Mouse (Mus musculus): ENCODE data around the gene Nat8f1. TPM values are rescaled to one million over a fixed set of nuclear protein-coding genes. Genes with fewer than 3 reads are reported as not detected.
"Not testable (repeated sequence)": the region's sequence is repeated elsewhere in the genome, so short reads cannot be mapped to it uniquely, and the experiment has no call there.

Gene Nat8f1
- polyA plus RNA-seq, 1 experiment, result 1.5 TPM

DNA sequence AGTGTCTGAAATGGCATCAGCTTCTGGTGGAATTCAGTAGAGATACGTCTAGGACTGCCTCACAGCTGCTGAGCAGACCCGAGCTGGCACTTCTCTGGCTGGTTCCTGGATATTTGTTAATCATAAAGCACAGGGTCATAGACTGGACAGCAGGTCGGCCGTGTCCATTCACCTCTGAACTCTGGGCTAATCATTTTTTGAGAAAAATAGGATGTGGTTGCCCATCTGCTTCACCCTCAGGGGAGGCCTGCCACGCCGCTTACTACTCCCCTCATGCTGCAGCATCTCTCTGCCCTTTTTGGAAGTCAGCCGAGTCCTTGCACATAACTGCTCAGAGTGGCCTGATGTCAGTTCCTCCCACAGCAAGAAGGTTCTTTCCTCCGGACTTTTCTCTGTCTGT lies 18.6 kb upstream of the Nat8f1 start:
- no peak overlapping the region for H3K4me3 ChIP-seq (ENCODE audit: insufficient read depth, low read length)
- no peak for TF ChIP-seq POLR2A (IDR thresholded peaks at IDR 0.05; ENCODE audit: low read depth, low read length)
- no peak for TF ChIP-seq CTCF (IDR thresholded peaks at IDR 0.05; ENCODE audit: borderline replicate concordance, insufficient read depth, low read length)
- H3K4me1 ChIP-seq (ENCODE audit: control insufficient read depth, insufficient read depth, low read length), result no peaks in the 10 kb centered on the region; the same call in 1 of the 2 replicates
- H3K27ac ChIP-seq (ENCODE audit: insufficient read depth, low read length), result no peak overlapping the region

- TF ChIP-seq POLR2A (IDR thresholded peaks at IDR 0.05; ENCODE audit: low read depth, low read length) (no peak), CTCF (IDR thresholded peaks at IDR 0.05; ENCODE audit: borderline replicate concordance, insufficient read depth, low read length) (no peak)
- H3K4me1 ChIP-seq (ENCODE audit: control insufficient read depth, insufficient read depth, low read length), result no peaks in the 10 kb centered on the region; the same call in 1 of the 2 replicates
- H3K27ac ChIP-seq (ENCODE audit: insufficient read depth, low read length), result no peak overlapping the region
- H3K4me3 ChIP-seq (ENCODE audit: insufficient read depth, low read length), result no peak overlapping the region
Measured at GRCm38 (mm10) chr6:85929312-85929711, 13.8 kb upstream of the Nat8f1 start.

GRCm38 (mm10) chr6:85927476-85928464 lies 12.3 kb upstream of the Nat8f1 start:
- Histone ChIP-seq H3K4me1 (ENCODE audit: control insufficient read depth, insufficient read depth, low read length) (no peaks in the 10 kb centered on the region; the same call in 1 of the 2 replicates), H3K4me3 (ENCODE audit: insufficient read depth, low read length) (no peak overlapping the region), H3K27ac (ENCODE audit: insufficient read depth, low read length) (no peak overlapping the region)
- no peak for TF ChIP-seq CTCF (IDR thresholded peaks at IDR 0.05; ENCODE audit: borderline replicate concordance, insufficient read depth, low read length)
- TF ChIP-seq POLR2A (IDR thresholded peaks at IDR 0.05; ENCODE audit: low read depth, low read length), result no peak

GRCm38 (mm10) chr6:85926709-85927108 lies 11.2 kb upstream of the Nat8f1 start:
- Histone ChIP-seq H3K4me3 (ENCODE audit: insufficient read depth, low read length) (no peak overlapping the region), H3K4me1 (ENCODE audit: control insufficient read depth, insufficient read depth, low read length) (no peaks in the 10 kb centered on the region; the same call in 1 of the 2 replicates), H3K27ac (ENCODE audit: insufficient read depth, low read length) (no peak overlapping the region)
- TF ChIP-seq POLR2A (IDR thresholded peaks at IDR 0.05; ENCODE audit: low read depth, low read length) (no peak), CTCF (IDR thresholded peaks at IDR 0.05; ENCODE audit: borderline replicate concordance, insufficient read depth, low read length) (no peak)

DNA sequence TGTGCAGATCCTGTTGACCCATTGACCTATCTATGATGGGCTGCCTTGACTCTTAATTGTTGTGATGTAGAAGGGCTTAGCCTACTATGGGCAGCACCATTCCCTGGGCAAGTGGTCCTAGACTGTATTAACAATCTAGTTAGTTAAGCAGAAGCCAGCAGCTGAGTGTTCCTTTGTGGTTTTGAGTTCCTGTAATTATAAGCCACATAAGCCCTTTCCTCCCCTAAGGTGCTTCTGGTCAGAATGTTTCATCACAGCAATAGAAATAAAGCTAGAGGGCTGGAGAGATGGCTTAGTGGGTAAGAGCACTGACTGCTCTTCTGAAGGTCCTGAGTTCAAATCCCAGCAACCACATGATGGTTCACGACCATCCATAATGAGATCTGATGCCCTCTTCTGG lies 8.2 kb upstream of the Nat8f1 start:
- H3K27ac ChIP-seq (ENCODE audit: insufficient read depth, low read length), result no peak overlapping the region
- TF ChIP-seq POLR2A (IDR thresholded peaks at IDR 0.05; ENCODE audit: low read depth, low read length), result no peak
- no peak overlapping the region for H3K4me3 ChIP-seq (ENCODE audit: insufficient read depth, low read length)
- no peaks in the 10 kb centered on the region for H3K4me1 ChIP-seq (ENCODE audit: control insufficient read depth, insufficient read depth, low read length)

DNA sequence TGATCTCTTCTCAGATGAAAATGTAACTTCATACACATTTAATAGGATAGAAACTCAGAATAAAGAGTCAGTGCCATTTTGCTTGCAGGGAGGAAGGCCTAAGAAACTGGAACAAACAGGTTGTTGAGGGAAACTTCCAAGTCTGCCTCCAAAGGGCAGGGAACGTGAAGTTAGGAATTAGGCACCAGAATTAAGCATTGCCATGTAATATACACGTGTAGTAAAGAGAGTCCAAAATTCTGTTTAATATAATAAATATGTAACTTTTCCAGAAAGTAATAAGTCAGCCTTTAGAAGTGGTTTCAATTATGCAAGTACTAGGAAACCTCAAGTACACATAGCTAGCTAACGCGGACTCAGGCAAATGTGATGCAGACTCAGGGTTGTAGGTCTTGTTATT lies 3.9 kb upstream of the Nat8f1 start:
- Histone ChIP-seq H3K4me3 (ENCODE audit: insufficient read depth, low read length) (no peak overlapping the region), H3K27ac (ENCODE audit: insufficient read depth, low read length) (no peak overlapping the region), H3K4me1 (ENCODE audit: control insufficient read depth, insufficient read depth, low read length) (no peaks in the 10 kb centered on the region)
- TF ChIP-seq POLR2A (IDR thresholded peaks at IDR 0.05; ENCODE audit: low read depth, low read length), result no peak
- TF ChIP-seq CTCF (IDR thresholded peaks at IDR 0.05; ENCODE audit: borderline replicate concordance, insufficient read depth, low read length), result no peak

- H3K4me3 ChIP-seq (ENCODE audit: insufficient read depth, low read length); H3K4me1 ChIP-seq (ENCODE audit: control insufficient read depth, insufficient read depth, low read length); H3K27ac ChIP-seq (ENCODE audit: insufficient read depth, low read length): not testable (repeated sequence)
Measured at GRCm38 (mm10) chr6:85918341-85918740, 2.9 kb upstream of the Nat8f1 start.

DNA sequence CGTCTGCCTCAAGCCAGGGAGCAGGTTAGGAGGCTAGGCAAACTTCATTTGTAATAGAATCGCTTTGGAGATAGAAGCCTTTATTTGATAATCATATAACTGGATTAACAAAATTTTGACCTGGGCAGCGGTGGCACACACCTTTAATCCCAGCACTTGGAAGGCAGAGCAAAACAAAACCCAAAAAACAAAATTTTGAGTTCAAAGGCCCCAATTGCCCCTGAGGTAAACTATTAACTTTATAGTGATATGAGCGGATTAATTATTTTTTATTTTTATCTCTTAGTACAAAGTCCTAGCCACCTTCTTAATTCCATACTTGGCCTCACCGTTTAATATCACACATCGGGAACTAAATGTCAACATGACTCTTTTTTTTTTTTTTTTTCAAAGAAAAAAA lies 1.1 kb upstream of the Nat8f1 start:
- H3K4me3 ChIP-seq (ENCODE audit: insufficient read depth, low read length), result peak overlapping the region; percentile 69
- H3K27ac ChIP-seq (ENCODE audit: insufficient read depth, low read length), result no peak overlapping the region
- no peaks in the 10 kb centered on the region for H3K4me1 ChIP-seq (ENCODE audit: control insufficient read depth, insufficient read depth, low read length)
- TF ChIP-seq POLR2A (IDR thresholded peaks at IDR 0.05; ENCODE audit: low read depth, low read length), result no peak
- no peak for TF ChIP-seq CTCF (IDR thresholded peaks at IDR 0.05; ENCODE audit: borderline replicate concordance, insufficient read depth, low read length)

DNA sequence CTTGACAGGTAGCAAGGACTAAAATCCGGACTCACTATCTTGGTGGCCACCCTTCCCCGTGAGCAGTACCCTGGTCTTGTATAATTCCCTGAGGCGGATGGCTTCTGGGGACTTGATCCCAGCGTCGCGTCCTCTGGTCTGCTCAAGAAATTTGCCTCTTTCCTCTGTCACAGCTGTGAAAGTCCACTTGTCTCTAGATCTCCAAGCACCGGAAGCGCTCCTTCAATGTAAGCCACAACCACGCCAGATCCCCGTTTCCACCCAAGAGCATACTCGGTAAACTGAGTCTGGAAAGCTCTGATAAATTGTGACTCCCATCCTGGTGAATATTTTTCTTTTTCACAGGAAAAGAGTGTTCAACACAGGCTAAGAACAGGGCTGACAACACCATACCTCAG lies 347 bp downstream of the Nat8f1 start:
- H3K4me1 ChIP-seq (ENCODE audit: control insufficient read depth, insufficient read depth, low read length), result no peaks in the 10 kb centered on the region
- H3K27ac ChIP-seq (ENCODE audit: insufficient read depth, low read length), result peak overlapping the region; percentile 93
- TF ChIP-seq CTCF (IDR thresholded peaks at IDR 0.05; ENCODE audit: borderline replicate concordance, insufficient read depth, low read length), result no peak
- no peak for TF ChIP-seq POLR2A (IDR thresholded peaks at IDR 0.05; ENCODE audit: low read depth, low read length)
- H3K4me3 ChIP-seq (ENCODE audit: insufficient read depth, low read length), result peak overlapping the region; percentile 69

DNA sequence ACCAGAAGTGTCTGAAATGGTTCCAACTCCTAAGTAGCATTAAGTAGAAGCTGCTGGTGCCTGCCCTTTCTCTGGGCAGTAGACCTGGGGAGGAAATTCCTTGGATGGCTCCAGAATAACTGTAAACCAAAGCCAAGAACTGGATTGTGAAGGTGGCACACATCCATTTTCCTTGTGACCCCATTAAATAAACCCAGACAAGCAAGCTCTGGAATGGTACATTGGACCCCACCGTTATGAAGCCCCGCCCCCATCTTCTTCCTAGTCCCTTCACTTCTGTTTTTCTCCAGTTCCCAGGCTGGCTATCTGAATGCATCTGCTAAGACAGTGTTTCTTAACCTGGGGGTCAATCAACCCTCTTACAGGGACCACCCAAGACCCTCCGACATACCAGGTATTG lies 3.9 kb downstream of the Nat8f1 start, which contains the start of gene Tprkb:
Gene Tprkb, plus strand, starts transcription at position 279 of the 400 bp plus-strand sequence.
- TF ChIP-seq POLR2A (IDR thresholded peaks at IDR 0.05; ENCODE audit: low read depth, low read length), result no peak
- TF ChIP-seq CTCF (IDR thresholded peaks at IDR 0.05; ENCODE audit: borderline replicate concordance, insufficient read depth, low read length), result no peak
- no peak within 1 kb of the TSS for H3K4me3 ChIP-seq (ENCODE audit: insufficient read depth, low read length)
- H3K4me1 ChIP-seq (ENCODE audit: control insufficient read depth, insufficient read depth, low read length), result no peaks in the 10 kb centered on the region
- no peak within 1 kb of the TSS for H3K27ac ChIP-seq (ENCODE audit: insufficient read depth, low read length)
